Mouse (Mus musculus): ENCODE results near the gene Gm11127.
"Not testable (repeated sequence)": the region's sequence is repeated elsewhere in the genome, so short reads cannot be mapped to it uniquely, and the experiment has no call there.

Gene Gm11127

DNA sequence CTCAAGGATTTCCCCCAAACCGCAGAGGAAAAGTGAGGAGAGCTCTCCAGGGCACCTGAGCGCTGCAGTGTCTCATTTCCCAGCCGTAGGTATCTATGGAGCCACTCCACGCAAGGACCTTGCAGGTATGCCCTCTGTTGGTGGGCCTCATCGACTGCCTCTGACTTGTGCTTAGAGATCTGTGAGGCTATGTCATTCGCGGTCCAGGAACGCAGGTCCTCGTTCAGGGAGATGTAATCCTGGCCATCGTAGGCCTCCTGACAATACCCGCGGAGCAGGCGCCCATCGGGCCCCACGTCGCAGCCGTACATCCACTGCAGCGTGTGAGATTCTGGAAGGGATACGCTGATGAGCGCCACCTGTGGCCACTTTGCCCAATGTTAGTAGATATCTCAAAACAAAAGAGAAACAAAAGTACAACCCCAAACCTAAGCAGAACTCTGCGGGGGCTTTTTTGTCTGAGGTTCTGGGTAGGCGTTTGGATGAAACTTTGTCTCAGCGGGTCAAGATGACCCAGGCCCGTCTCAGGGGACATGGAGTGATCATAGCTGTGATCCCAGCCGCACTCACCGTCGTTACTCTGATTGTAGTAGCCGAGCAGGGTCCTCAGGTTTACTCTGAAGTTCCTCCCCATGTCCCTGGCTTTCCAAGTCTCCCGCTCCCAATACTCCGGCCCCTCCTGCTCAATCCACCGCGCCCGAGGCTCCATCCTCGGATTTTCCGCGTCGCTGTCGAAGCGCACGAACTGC lies 26.4 kb downstream of the Gm11127 start:
- DNase-seq (ENCODE audit: low spot score) = not testable (repeated sequence)

DNA sequence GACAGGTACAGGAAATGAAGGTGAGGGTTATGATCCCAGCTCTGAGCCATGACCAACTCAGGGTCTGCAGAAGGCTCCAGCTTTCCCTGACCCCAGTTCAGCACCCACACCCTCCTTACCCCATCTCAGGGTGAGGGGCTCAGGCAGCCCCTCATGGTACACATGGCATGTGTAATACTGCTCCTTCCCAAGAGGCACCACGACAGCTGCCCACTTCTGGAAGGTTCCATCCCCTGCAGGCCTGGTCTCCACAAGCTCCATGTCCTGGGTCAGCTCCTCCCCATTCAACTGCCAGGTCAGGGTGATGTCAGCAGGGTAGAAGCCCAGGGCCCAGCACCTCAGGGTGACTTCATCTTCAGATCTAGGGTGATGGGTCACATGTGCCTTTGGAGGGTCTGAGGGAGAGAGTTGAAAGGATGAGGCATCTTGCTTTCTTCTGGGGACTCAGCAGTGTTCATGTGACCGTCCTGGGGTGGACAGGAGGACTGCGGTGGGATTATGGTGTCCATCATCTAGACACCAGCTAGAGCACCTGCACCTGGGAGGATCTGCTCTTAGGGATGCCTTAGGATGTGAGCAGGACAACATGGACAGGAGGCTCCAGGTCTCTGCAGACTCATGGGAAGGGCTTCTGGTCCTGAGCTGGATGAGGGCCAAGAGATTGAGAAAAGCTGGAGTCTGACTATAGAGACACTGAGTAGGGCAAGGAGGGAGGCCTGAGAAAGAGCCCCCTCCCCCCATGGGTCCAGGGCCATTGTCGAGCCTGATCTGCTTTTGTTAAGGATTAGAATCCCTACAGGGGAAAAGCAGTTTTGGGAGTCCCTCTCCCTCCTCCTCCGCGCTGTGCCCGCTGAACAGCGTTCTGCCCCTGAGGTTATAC lies 27.2 kb downstream of the Gm11127 start:
- DNase-seq (ENCODE audit: low spot score) = not testable (repeated sequence)

DNA sequence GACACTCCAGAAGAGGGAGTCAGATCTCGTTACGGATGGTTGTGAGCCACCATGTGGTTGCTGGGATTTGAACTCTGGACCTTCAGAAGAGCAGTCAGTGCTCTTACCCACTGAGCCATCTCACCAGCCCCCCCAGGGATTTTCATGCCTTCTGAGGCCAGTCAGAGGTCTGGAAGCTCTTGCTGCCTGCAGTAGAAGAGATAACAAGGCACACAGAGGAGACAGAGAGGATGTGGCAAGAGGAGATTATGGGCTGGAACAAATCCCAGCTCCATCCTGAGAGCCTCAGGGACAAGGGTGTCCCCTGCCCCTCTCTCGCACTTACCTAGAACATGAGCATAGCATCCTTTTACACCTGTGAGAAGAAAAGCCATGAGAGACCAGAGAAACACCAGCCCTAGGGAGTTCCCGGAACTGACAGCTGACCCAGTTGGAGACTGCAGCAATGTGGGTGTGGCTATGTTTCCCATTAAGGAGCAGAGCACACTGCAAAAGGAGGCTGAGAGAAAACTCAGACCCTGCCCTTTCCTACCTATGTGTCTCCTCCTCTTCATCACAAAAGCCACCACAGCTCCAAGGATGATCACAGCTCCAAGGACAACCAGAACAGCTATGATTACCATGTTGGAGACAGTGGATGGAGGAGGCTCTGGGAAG lies 28.0 kb downstream of the Gm11127 start:
- DNase-seq (ENCODE audit: low spot score) = not testable (repeated sequence)

DNA sequence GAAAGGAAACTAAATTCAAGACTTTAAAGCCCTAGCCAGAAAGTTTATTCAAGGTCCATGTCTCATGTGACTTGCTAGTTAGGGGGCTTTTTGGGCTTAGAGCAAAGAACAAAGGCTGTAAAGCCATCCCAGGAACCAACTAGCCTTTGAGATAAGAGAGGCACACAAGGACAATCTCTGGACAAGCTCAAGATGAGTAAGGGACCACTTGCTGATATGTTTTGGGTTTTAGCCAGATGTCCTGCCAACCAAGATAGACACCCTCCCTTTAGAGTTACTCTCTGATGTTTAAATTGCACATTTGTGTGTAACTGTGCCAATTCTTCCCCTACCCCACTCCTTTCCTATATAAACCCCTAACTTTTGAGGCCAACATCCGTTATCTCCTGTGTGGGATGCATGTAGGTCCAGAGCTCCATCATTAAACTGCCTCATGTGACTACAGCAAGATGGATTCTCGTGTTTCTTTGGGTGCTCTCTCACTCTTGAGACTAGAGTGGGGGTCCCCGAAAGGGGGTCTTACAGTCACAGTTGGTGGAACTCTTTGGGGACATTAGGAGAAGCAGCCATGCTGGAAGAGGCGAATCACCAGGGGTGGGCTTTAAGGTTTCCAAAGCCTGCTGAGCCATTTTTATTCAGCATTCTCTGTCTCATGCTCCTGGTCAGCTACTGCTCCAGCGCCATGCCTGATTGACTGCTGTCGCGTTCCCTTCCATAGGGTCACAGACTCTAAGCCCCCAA lies 29.1 kb downstream of the Gm11127 start:
- no peak for DNase-seq (ENCODE audit: low spot score)

DNA sequence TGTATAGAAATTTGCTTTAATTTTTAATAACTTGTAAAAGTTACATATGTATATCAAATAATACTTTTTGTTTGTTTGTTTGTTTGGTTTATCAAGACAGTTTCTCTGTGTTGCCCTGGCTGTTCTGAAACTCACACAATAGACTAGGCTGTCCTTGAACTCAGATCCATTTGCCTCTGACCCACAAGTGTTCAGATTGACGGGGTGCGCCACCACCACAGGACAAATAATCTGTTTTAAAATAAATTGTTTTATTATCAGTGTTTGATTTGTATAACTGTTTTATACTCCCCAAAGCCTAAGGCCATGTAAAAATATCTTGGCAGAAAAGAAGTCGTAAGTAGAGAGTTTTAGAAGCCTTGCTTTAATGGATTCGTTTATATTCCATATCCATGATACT lies 30.5 kb downstream of the Gm11127 start:
- DNase-seq (ENCODE audit: low spot score) = no peak

DNA sequence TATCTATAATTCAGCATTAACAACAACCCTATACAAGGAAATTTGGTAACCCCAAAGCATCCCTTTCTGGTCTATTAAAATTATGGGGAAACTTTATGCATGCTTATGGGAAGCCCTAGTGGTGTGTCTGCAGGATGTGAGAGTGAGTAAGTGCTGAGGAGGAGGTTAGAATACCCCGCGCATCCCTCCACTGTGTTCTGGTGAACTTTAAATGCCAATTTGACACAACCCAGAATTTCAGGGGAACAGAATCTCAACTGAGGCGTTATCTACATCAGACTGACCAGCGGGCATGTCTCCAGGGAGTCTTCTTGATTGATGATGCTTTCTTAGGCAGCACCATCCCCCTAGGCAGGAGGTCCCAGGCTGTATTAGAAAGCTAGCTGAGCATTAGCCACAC lies 32.3 kb downstream of the Gm11127 start:
- DNase-seq (ENCODE audit: low spot score) = no peak

DNA sequence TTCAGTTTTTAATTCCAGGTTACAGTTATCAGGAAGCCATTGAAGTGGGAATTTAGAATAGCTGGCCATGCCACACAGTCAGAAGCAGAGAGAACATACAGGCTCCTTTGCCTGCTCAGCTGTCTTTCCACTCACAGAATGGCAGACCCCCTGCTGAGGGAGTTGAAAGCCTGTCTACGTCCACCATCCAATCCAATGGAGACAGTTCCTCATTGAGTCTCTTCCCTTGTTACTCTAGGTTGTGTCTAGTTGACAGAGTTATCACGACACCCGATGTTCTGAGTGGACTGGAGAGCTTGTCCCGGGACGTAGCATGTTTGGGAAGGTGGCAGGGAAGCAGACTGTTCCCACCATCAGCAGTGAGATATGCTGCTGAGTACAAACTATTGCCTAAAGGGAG lies 33.0 kb downstream of the Gm11127 start:
- DNase-seq (ENCODE audit: low spot score) = no peak

DNA sequence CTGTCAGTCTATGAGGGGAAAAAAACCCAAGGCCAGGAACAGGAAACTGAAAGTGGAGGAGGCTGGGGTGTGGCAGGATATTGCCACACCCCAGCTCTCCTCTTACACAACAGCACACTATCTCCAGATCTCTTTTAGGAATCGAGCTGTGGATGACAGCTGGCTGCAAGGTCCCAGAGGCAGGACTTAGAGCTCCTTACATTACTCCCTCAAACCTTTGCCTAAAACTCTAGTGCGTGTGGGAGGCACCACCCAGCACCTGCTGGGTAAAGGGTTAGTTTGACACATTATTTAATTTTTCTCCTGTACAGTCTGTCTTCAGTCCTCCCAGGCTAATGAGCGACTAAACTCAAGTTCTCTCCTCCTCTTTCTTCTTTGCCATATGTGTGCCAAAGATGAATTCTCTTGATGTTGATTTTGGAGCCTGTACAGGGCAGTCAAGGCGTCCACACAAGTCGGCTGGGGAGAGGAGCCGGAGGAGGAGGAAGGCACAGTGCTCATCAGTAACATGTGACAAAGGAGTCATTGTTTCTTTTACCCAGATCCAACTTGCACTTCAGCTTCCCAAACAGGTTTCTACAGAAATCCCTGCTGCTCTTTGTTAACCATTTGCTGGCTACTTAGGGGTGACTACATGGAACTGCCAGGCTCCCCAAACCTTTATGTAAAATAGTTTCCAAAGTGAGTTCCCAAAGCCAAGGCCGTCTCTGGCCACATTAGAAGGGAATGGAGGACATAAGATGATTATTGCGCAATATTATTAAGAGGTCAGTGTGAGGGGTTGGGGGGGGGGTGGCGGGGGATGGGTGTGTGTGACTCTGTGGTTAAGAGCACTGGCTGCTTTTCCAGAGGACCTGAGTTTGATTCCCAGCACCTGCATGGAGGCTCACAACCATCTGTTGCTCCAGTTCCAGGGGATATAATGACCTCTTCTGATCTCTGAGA lies 34.2 kb downstream of the Gm11127 start:
- DNase-seq (ENCODE audit: low spot score) = no peak

DNA sequence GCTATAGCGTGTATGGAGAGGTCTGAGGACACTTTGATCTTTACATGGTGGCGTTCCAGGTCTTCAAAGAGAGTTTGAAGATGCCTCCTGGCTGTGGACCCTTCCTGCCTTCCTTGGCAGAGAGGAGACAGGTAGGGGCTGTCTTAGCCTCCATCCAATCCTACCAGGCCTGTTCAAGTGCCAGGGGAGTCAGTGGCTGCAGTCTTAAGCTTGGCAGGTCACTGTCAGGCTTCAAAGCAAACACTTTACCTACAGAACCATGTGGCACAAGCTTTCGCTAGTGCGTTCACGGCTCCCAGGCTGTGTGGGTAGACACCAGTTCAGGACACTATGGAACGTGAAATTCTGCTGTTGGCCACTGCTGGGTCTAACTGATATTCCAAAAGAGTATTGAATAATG lies 35.2 kb downstream of the Gm11127 start:
- no peak for DNase-seq (ENCODE audit: low spot score)

DNA sequence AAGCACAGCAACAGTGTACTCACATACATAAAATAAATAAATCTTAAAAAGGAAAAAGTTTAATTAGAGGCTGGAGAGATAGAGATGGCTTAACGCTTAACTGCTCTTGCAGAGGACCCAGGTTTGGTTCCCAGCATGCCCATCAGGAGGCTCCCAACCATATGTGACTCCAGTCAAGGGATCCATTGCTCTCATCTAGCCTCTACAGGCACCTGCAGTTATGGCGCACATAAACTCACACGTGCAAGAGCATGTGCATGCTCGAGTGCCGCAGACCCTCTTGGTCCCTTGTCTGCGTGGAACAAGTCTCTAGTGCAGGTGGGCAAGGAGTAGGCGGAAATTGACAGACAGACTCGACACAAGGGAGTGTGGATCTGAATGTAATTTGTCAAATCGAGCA lies 36.1 kb downstream of the Gm11127 start:
- DNase-seq (ENCODE audit: low spot score) = no peak

DNA sequence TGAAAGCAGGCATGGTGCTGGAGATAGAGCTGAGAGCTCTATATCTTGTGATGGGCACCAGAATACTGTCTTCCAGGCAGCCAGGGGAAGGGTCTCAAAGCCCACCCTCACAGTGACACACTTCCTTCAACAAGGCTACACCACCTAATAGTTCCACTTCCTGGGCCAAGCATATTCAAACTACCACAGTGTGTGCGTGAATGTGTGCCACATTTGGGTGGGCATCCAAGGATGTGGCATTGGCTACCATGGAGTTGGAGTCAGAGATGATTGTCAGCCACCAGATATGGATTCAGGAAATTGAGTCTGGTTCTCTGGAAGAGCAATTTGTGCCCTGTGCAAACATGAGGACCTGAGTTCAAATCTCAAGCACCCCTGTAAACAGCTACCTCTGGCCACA lies 36.9 kb downstream of the Gm11127 start:
- no peak for DNase-seq (ENCODE audit: low spot score)

DNA sequence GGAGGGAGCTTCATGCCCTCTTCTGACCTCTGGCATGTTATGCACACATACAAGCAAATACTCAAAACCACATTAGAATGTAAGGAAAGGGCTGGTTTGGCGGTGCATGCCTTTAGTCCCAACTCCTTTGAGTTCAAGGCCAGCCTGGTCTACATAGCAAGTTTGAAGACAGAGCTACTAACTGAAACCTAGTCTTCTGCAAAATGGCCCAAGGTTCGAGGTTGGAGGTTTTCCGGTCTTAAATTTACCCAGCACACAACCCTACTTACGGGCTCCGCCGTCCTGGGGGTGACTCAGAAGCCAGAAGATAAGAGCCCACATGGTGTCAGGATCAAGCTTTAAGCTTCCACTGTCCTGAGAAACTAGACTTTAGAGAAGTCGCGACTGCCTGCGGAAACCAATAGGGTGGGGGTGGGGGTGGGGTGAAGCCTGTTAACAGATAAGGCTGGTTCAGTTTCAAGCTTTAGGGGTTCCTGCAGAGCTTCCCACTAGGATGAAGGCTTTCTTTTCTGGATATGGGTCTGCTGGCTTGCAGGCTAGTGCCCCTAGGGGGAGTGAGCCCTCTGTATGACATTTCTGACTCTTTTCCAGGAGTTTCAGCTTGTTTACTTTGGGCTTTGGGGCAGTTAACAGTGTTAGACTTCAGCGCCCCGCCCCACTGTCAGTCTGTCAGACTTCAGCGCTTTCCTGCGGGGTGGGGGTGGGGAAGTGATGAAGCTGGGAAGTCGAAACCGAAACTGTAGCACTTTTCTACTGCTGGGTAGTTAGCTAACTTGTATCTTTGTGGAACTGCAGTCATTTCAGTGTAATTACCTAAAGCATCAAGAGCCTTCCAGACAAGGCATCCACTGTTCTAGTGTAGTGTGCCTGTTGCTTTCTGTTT lies 37.7 kb downstream of the Gm11127 start, which contains the start of gene H2-T24:
Gene H2-T24, minus strand, starts transcription at position 370 of the 883 bp plus-strand sequence.
- peak; percentile 72 for DNase-seq (ENCODE audit: low spot score)

DNA sequence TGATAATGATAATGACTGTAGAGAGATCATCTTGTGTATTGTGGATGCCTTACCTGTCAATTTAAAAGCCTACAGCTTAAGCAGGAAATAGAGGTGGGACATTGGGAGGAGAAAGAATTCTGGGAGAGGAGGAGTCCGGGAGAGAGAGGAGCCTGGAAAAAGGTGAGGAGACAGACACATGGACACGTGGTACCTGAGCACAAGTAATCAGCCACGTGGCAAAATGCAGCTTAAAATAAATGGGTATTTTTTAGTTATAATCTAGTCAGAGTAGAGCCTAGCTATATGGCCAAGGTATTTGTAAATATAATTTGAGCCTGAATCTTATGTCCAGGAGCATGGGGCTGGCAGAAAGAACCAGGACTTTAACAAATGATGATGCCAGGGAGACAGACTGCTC lies 38.7 kb downstream of the Gm11127 start:
- DNase-seq (ENCODE audit: low spot score) = no peak

DNA sequence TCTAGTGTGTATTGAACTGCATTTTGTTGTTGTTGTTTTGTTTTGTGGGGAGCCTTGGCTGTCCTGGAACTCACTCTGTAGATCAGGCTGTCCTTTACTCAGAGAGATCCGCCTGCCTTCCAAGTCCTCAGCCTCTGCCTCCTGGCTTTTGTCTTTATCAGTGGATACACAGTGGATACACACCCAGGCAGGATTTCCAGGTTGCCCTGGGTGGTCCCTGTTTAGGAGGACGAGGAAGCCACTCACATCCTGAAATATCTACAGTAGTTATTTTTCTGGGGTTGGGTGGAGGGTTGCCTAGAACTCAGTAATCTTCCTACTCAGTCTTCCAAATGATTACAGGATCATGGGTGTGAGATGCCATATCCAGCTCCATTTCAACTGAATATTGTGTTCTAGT lies 39.2 kb downstream of the Gm11127 start:
- no peak for DNase-seq (ENCODE audit: low spot score)

DNA sequence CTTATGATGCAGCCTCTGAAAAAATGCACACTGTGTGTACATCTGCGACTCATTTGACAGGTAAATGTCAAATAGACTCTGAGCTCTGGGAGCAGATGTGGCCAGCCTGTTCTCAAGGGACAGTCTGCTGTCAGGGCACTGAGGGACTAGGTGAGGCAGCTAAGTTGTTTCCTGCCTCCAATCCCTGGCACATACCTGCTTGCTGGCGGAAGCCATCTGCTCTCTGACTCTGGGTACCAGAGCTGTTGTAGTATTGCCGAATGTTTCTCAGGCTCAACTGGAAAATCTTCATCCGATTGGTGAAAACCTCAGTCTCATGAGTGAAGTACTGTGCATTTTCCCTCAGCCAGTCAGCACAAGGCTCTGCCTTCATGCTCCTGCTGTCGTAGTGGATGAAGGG lies 41.1 kb downstream of the Gm11127 start:
- DNase-seq (ENCODE audit: low spot score) = no peak

DNA sequence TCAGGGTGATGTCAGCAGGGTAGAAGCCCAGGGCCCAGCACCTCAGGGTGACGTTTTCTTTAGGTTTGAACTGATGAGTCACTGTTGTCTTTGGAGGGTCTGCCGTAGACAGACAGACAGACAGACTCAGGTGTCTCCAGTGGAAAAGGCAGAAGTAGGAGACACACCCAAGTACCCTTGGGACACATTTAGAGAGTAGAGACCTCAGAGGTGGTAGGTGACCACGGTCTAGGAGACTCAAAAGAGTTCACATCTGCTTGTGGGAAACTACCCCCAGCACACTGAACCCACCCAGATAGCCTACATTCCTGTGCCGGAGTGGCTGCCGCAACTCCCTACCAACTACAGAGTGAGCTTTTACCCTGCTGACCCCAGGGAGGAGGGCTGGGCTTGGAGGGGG lies 43.2 kb downstream of the Gm11127 start:
- DNase-seq (ENCODE audit: low spot score) = no peak
